Mouse (Mus musculus) heart, embryonic 14.5 days (tissue): ENCODE measurements at regions not wholly inside any gene's neighbourhood (a gene's known extent, or its start where the extent isn't known, plus 50 kb on each side); places are given as distances from the start of the nearest gene placed in this dataset.

ENCODE experiments used
- ATAC-seq: fragments of 200-750 bp; cut with Nextera tagmentation; 2 replicates; pipeline ENCODE4 v1.8.0; 2017; ENCODE audit warnings: low read depth, moderate TSS enrichment; ENCODE audit not compliant: insufficient number of reproducible peaks, insufficient read depth, low FRiP score
- H3K27ac ChIP-seq, 2 experiments: fragments of 200-500 bp in 1 of 2; fragments of 300-500 bp in 1 of 2; sonication (generic) in 1 of 2; replicated peaks in 1 of 2; 2 replicates each; pipeline ENCODE4 v1.5.1; 2012 to 2014; ENCODE audit warnings: low read depth in 2 of 2, low read length in 2 of 2, control low read depth in 1 of 2, mild to moderate bottlenecking in 1 of 2, mixed read lengths in 1 of 2; ENCODE audit not compliant: control insufficient read depth in 1 of 2, insufficient read depth in 1 of 2
- H3K27me3 ChIP-seq: fragments of 300-500 bp; sonication (generic); 2 replicates; pipeline ENCODE4 v1.6.1; 2014; ENCODE audit warnings: mild to moderate bottlenecking, low read length, control low read depth; ENCODE audit not compliant: control insufficient read depth, insufficient read depth
- H3K36me3 ChIP-seq: fragments of 300-500 bp; sonication (generic); 2 replicates; pipeline ENCODE4 v1.6.1; 2014; ENCODE audit warnings: mild to moderate bottlenecking, control low read depth, low read length, mixed read lengths; ENCODE audit not compliant: control insufficient read depth, insufficient read depth
- H3K4me1 ChIP-seq, 2 experiments: fragments of 200-500 bp in 1 of 2; fragments of 300-500 bp in 1 of 2; sonication (generic) in 1 of 2; 2 replicates each; pipeline ENCODE4 v1.6.1; 2012 to 2014; ENCODE audit warnings: low read length in 2 of 2, control low read depth in 1 of 2, mixed read lengths in 1 of 2; ENCODE audit not compliant: control insufficient read depth in 2 of 2, insufficient read depth in 2 of 2
- H3K4me2 ChIP-seq: fragments of 300-500 bp; sonication (generic); 2 replicates; pipeline ENCODE4 v1.6.1; 2014; ENCODE audit warnings: mild to moderate bottlenecking, low read length
- H3K4me3 ChIP-seq, 2 experiments: fragments of 200-500 bp in 1 of 2; fragments of 300-500 bp in 1 of 2; sonication (generic) in 1 of 2; 2 replicates each; pipeline ENCODE4 v1.5.1; 2012 to 2014; ENCODE audit warnings: low read length in 2 of 2, mild to moderate bottlenecking in 2 of 2, control low read depth in 1 of 2, low read depth in 1 of 2, moderate library complexity in 1 of 2; ENCODE audit not compliant: control insufficient read depth in 1 of 2, insufficient read depth in 1 of 2
- H3K9ac ChIP-seq: fragments of 300-500 bp; sonication (generic); 2 replicates; pipeline ENCODE4 v1.6.1; 2014; ENCODE audit warnings: mild to moderate bottlenecking, low read length
- H3K9me3 ChIP-seq: fragments of 300-500 bp; sonication (generic); 2 replicates; pipeline ENCODE4 v1.6.1; 2016; ENCODE audit warnings: low read length, control low read depth; ENCODE audit not compliant: control insufficient read depth
- WGBS: fragments of 180-500 bp; shearing (Covaris S2); extraction: QIAGEN DNeasy Blood & Tissue Kit; methylation state at CpG from one replicate; pipeline ENCODE4 v1.1.7; 2014; 5-methylcytosine and 5-hydroxymethylcytosine counted together

- no peak overlapping the region for H3K27ac ChIP-seq
- no peaks in the 10 kb centered on the region for H3K27me3 ChIP-seq
- H3K4me2 ChIP-seq, result no peak overlapping the region
- H3K4me3 ChIP-seq, result no peak overlapping the region
- no peak for ATAC-seq
- 93% methylated on average over 17 of the region's 17 CpGs for WGBS
- H3K9me3 ChIP-seq, result no peaks in the 10 kb centered on the region
- H3K4me1 ChIP-seq, result no peaks in the 10 kb centered on the region; a peak in 1 of 4 replicates
- no peak overlapping the region for H3K9ac ChIP-seq
- H3K36me3 ChIP-seq, result no peaks in the 10 kb centered on the region
Measured at GRCm38 (mm10) chr10:25086745-25087144, 159.5 kb upstream of the Arg1 start.

- Histone ChIP-seq H3K4me3 (no peak overlapping the region), H3K4me2 (no peak overlapping the region), H3K9me3 (no peaks in the 10 kb centered on the region), H3K27ac (no peak overlapping the region), H3K4me1 (no peaks in the 10 kb centered on the region), H3K9ac (no peak overlapping the region), H3K27me3 (no peaks in the 10 kb centered on the region), H3K36me3 (no peaks in the 10 kb centered on the region)
- WGBS, result 44% methylated on average over 10 of the region's 10 CpGs
- no peak for ATAC-seq
Measured at GRCm38 (mm10) chr10:25082930-25083329, 155.6 kb upstream of the Arg1 start.

- Histone ChIP-seq H3K4me1 (peaks cover 6 to 11% of the 10 kb centered on the region in 2 experiments), H3K4me2 (no peak overlapping the region), H3K36me3 (no peaks in the 10 kb centered on the region), H3K9ac (no peak overlapping the region), H3K9me3 (no peaks in the 10 kb centered on the region), H3K27ac (no peak overlapping the region), H3K27me3 (no peaks in the 10 kb centered on the region), H3K4me3 (no peak overlapping the region)
- WGBS, result 68% methylated on average over 2 of the region's 2 CpGs
- ATAC-seq, result no peak
Measured at GRCm38 (mm10) chr10:25072617-25073016, 145.3 kb upstream of the Arg1 start.

- ATAC-seq, result no peak
- no peaks in the 10 kb centered on the region for H3K9me3 ChIP-seq
- H3K36me3 ChIP-seq, result no peaks in the 10 kb centered on the region
- no peak overlapping the region for H3K9ac ChIP-seq
- no peaks in the 10 kb centered on the region for H3K27me3 ChIP-seq
- peak overlapping the region; percentile 40 to 54 for H3K27ac ChIP-seq
- H3K4me2 ChIP-seq, result 0 out of 2 replicates have a peak overlapping the region, but pooled peaks have one; percentile 16
- WGBS, result 24% methylated on average over 8 of the region's 8 CpGs
- no peak overlapping the region for H3K4me3 ChIP-seq
- peaks cover 10 to 14% of the 10 kb centered on the region in 2 experiments for H3K4me1 ChIP-seq
Measured at GRCm38 (mm10) chr10:25068301-25068700, 141.0 kb upstream of the Arg1 start.

- H3K9me3 ChIP-seq, result no peaks in the 10 kb centered on the region
- H3K4me3 ChIP-seq, result no peak overlapping the region
- H3K27me3 ChIP-seq, result no peaks in the 10 kb centered on the region
- H3K4me2 ChIP-seq, result no peak overlapping the region
- WGBS, result 76% methylated on average over 6 of the region's 6 CpGs
- H3K4me1 ChIP-seq, result peaks cover 15 to 23% of the 10 kb centered on the region in 2 experiments
- no peaks in the 10 kb centered on the region for H3K36me3 ChIP-seq
- no peak overlapping the region for H3K27ac ChIP-seq
- ATAC-seq, result no peak
- no peak overlapping the region for H3K9ac ChIP-seq
Measured at GRCm38 (mm10) chr10:25064701-25065362, 137.5 kb upstream of the Arg1 start.

GRCm38 (mm10) chr10:25061402-25062055 is 134.2 kb upstream of the Arg1 start:
- Histone ChIP-seq H3K36me3 (no peaks in the 10 kb centered on the region), H3K27ac (peak overlapping the region; percentile 21 to 75; a peak in 2 of 4 replicates), H3K9me3 (no peaks in the 10 kb centered on the region), H3K4me3 (no peak overlapping the region), H3K4me1 (peaks cover 10 to 12% of the 10 kb centered on the region in 2 experiments; a peak in 3 of 4 replicates), H3K4me2 (peak overlapping the region; percentile 6; the same call in 1 of the 2 replicates), H3K9ac (no peak overlapping the region), H3K27me3 (no peaks in the 10 kb centered on the region)
- peak; percentile 61; the same call in 1 of the 2 replicates for ATAC-seq
- 11% methylated on average over 13 of the region's 13 CpGs for WGBS

- ATAC-seq, result no peak
- Histone ChIP-seq H3K4me2 (no peak overlapping the region), H3K36me3 (no peaks in the 10 kb centered on the region), H3K27ac (no peak overlapping the region), H3K9me3 (no peaks in the 10 kb centered on the region), H3K4me3 (no peak overlapping the region), H3K27me3 (no peaks in the 10 kb centered on the region), H3K4me1 (peaks cover 5 to 10% of the 10 kb centered on the region in 2 experiments; a peak in 3 of 4 replicates), H3K9ac (no peak overlapping the region)
- WGBS, result 81% methylated on average over 11 of the region's 11 CpGs
Measured at GRCm38 (mm10) chr10:25058694-25059093, 131.4 kb upstream of the Arg1 start.
